ENCODE assay signal across 13 mouse cellular contexts in the genomic region with DNA sequence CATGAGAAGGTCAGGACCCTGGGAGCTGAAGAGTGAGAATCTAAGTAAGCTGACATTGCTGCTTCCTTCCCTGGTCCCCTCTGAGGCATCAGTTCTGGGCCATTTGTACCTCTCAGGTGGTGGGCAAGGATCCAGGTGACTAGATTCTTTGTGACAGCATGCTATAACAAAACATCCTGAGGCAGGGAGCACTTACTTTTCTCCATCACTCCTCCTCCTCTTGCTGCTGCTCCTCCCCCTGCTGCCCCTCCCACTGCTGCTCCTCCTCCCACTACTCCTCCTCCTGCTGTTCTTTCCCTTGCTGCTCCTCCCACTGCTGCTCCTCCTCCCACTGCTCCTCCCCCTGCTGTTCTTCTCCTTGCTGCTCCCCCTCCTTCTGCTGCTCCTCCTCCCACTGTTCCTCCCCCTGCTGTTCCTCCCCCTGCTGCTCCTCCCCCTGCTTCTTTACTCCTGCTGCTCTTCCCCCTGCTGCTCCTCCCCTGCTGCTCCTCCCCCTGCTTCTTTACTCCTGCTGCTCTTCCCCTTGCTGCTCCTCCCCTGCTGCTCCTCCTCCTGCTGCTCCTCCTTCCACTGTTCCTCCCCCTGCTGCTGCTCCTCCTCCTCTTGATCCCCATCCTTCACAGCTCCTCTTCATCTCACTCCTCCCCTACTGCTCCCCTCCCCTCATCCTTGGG. TPM values are rescaled to one million over a fixed set of nuclear protein-coding genes. Genes with fewer than 3 reads are reported as not detected.
DNase-seq lines count a peak whose midpoint lies in the region; ATAC-seq lines count a peak whose summit lies in the region.
"Had no signal": no experiment of that assay in that cellular context is flagged by ENCODE, and none has a peak within 500 bp of the region (broad histone marks: within the 10 kb centered on the region; RNA-seq: fewer than 3 reads in every experiment).

No protein-coding gene starts in this region.

- H3K4me3 ChIP-seq in hindbrain, embryonic 14.5 days (replicated peaks; ENCODE audit: low read length) = no peak overlapping the region
- H3K4me3 ChIP-seq in hindbrain, embryonic 10.5 days = no peak overlapping the region
- H3K4me3 ChIP-seq in midbrain, embryonic 14.5 days (replicated peaks; ENCODE audit: low read depth, low read length) = no peak overlapping the region
- no peak overlapping the region for H3K4me3 ChIP-seq in midbrain, embryonic 15.5 days

- peak; percentile 36 for DNase-seq in hindbrain, embryonic 14.5 days (ENCODE audit: low spot score)
- no peak for DNase-seq in hindbrain, embryonic 10.5 days (ENCODE audit: low spot score)
- DNase-seq in midbrain, embryonic 14.5 days = no peak
- peak; percentile 33 for DNase-seq in embryo, embryonic 9.5 days (ENCODE audit: extremely low spot score)
- DNase-seq in lung, postnatal 25 days (ENCODE audit: low spot score) = peak; percentile 31
- no peak for DNase-seq in heart, adult 9 months (ENCODE audit: low spot score in 2 of 2)
- DNase-seq in heart, adult 11 months = no peak
- DNase-seq: adrenal gland, postnatal 14 days; gastrocnemius, postnatal 10 days; heart, postnatal 4 days; layer of hippocampus, adult 9-11 months; liver, postnatal 0 days had no signal

- peak overlapping the region; percentile 51; the same call in 1 of the 2 replicates for H3K27ac ChIP-seq in hindbrain, embryonic 14.5 days
- H3K27ac ChIP-seq in hindbrain, embryonic 10.5 days = no peak overlapping the region
- H3K27ac ChIP-seq in midbrain, embryonic 14.5 days (replicated peaks; ENCODE audit: low read depth, low read length) = 0 out of 2 replicates have a peak overlapping the region, but pooled peaks have one; percentile 4
- no peak overlapping the region for H3K27ac ChIP-seq in midbrain, embryonic 15.5 days

- H3K36me3 ChIP-seq in hindbrain, embryonic 14.5 days (replicated peaks; ENCODE audit: control insufficient read depth, insufficient read depth) = no peaks in the 10 kb centered on the region
- H3K36me3 ChIP-seq in hindbrain, embryonic 10.5 days = peaks cover 23% of the 10 kb centered on the region
- no peaks in the 10 kb centered on the region for H3K36me3 ChIP-seq in midbrain, embryonic 14.5 days (ENCODE audit: control insufficient read depth, insufficient read depth, low read length)
- H3K36me3 ChIP-seq in midbrain, embryonic 15.5 days (replicated peaks) = no peaks in the 10 kb centered on the region

- no peaks in the 10 kb centered on the region for H3K27me3 ChIP-seq in hindbrain, embryonic 14.5 days (ENCODE audit: control insufficient read depth, insufficient read depth, low read length)
- H3K27me3 ChIP-seq in hindbrain, embryonic 10.5 days (ENCODE audit: insufficient read depth, poor library complexity, severe bottlenecking) = no peaks in the 10 kb centered on the region; the same call in 1 of the 2 replicates
- no peaks in the 10 kb centered on the region for H3K27me3 ChIP-seq in midbrain, embryonic 14.5 days (ENCODE audit: control insufficient read depth, insufficient read depth, low read length)
- H3K27me3 ChIP-seq in midbrain, embryonic 15.5 days (replicated peaks) = no peaks in the 10 kb centered on the region

- H3K9ac ChIP-seq in hindbrain, embryonic 14.5 days = no peak overlapping the region
- H3K9ac ChIP-seq in midbrain, embryonic 14.5 days (replicated peaks; ENCODE audit: low read length) = no peak overlapping the region
- no peak overlapping the region for H3K9ac ChIP-seq in midbrain, embryonic 15.5 days
- H3K9ac ChIP-seq: liver, postnatal 0 days had no signal

- H3K9me3 ChIP-seq in hindbrain, embryonic 14.5 days (ENCODE audit: control insufficient read depth, low read length) = no peaks in the 10 kb centered on the region
- H3K9me3 ChIP-seq in hindbrain, embryonic 10.5 days = no peaks in the 10 kb centered on the region
- H3K9me3 ChIP-seq in midbrain, embryonic 14.5 days (ENCODE audit: control insufficient read depth, low read length) = no peaks in the 10 kb centered on the region
- H3K9me3 ChIP-seq in midbrain, embryonic 15.5 days = no peaks in the 10 kb centered on the region

- H3K4me1 ChIP-seq in hindbrain, embryonic 14.5 days (replicated peaks; ENCODE audit: control insufficient read depth, insufficient read depth, low read length) = no peaks in the 10 kb centered on the region
- H3K4me1 ChIP-seq in hindbrain, embryonic 10.5 days (replicated peaks) = peaks cover 28% of the 10 kb centered on the region; the same call in 1 of the 2 replicates
- no peaks in the 10 kb centered on the region for H3K4me1 ChIP-seq in midbrain, embryonic 14.5 days (ENCODE audit: control insufficient read depth, insufficient read depth, low read length)
- H3K4me1 ChIP-seq in midbrain, embryonic 15.5 days = no peaks in the 10 kb centered on the region

- no peak for ATAC-seq in hindbrain, embryonic 14.5 days (ENCODE audit: low FRiP score)
- no peak for ATAC-seq in midbrain, embryonic 14.5 days (ENCODE audit: low FRiP score, low TSS enrichment)
- no peak for ATAC-seq in midbrain, embryonic 15.5 days (replicated peaks)
- ATAC-seq: liver, postnatal 0 days had no signal

- H3K4me2 ChIP-seq in hindbrain, embryonic 14.5 days (replicated peaks) = no peak overlapping the region
- no peak overlapping the region for H3K4me2 ChIP-seq in midbrain, embryonic 14.5 days (ENCODE audit: low read length)
- H3K4me2 ChIP-seq in midbrain, embryonic 15.5 days = no peak overlapping the region

RNA-seq across cellular contexts. Expression of a gene that starts 39.1 kb away (rescaled TPM):
- 7.5 and 8.8 TPM in 2 replicates for polyA plus RNA-seq in hindbrain, embryonic 14.5 days (2014; fragmentation: Nextera tagmentation; extraction: Ambion mirVana)
- 10.0 and 11.0 TPM in 2 replicates for polyA plus RNA-seq in hindbrain, embryonic 10.5 days (2016; fragmentation: Nextera tagmentation; extraction: Ambion mirVana)
- 9.5 and 11.3 TPM in 2 replicates for polyA plus RNA-seq in midbrain, embryonic 14.5 days (2014; fragmentation: Nextera tagmentation; extraction: Ambion mirVana)
- polyA plus RNA-seq in midbrain, embryonic 15.5 days (2015; fragmentation: Nextera tagmentation; extraction: Ambion mirVana) = 12.5 and 13.1 TPM in 2 replicates

Comparison
In these comparisons a context has a peak if more than half of its experiments do, and no peak if none do; other contexts are left out.
1. DNase-seq: peak in hindbrain, embryonic 14.5 days (single experiment), embryo, embryonic 9.5 days (single experiment) and lung, postnatal 25 days (single experiment); none in hindbrain, embryonic 10.5 days (single experiment), midbrain, embryonic 14.5 days (single experiment), heart, adult 9 months (0 of 2) and heart, adult 11 months (single experiment).
2. H3K27ac ChIP-seq: peak in hindbrain, embryonic 14.5 days (single experiment) and midbrain, embryonic 14.5 days (single experiment); none in hindbrain, embryonic 10.5 days (single experiment) and midbrain, embryonic 15.5 days (single experiment).